Mouse (Mus musculus): ENCODE results near the gene Orai1.

DNA sequence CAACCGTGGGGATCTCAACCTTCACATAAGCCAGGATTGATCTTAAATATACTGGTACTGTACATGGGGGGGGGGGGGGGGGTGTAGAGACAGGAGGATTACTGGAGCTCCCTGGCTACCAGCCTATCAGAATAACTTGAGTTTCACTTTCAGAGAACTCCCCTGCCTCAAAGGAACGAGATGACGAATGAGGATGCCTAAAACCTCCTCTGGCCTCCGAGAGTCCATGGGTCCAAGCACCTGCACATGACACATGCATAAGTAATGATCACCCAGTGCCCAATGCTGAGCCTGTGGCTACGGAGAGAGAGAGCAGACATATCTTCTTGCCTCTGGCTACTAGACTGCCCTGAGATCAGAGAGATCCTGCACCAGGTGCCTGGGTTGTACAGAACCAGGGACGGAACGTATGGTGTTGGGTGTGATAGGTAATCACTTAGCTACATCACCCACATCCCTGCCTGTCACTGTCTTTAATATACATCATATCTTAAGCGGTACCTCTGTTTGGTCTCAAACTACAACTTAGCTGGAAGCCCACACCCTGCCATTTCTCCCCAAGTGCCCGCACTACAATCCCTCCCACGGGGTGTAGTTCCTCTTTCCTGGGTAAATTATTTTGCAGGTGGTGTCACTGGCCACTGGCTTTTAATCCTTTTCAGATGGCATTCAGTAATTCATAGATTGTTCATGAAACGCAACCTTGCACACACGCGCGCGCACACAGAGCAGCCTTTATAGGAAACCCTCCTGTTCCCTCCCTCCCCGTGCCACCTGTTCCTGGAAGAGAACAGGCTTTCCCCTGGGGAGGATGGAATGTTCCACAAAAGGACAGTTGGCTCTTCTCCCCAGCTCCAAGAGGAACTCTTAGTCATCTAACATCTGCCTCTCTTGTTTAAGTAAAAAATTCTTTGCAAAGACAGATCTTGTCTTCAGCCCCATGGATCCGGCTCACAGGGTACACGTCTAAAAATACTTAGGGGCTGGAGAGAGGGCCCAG lies 17.4 kb upstream of the Orai1 start:
- TF ChIP-seq CTCF (IDR thresholded peaks at IDR 0.05; ENCODE audit: low read depth, low read length) (no peak), POLR2A (IDR thresholded peaks at IDR 0.05; ENCODE audit: borderline replicate concordance, low read depth, low read length) (no peak)
